Mouse (Mus musculus): Measurements from ENCODE around the gene Magi1. TPM values are rescaled to one million over a fixed set of nuclear protein-coding genes. Genes with fewer than 3 reads are reported as not detected.

The Magi1 gene
- polyA plus RNA-seq, 1 experiment, result 158 TPM

DNA sequence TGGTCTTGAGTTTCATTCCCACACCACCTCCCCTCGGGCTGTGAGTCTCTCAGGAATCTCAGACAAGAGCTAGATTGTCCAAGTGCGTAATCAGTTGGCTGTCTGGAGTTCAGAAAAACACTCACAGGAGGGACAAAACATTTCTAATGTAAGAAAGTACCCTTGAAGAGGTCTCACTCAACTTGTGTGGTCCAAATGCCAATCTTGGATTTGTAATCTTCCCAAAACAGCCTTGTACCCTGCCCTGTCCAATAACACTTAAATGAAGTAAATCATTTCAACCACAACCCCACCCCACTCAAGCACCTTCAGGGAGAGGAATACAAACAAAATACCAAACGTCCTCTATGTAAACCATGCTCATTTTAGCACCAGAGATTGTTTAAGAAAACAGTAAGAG is 82.8 kb downstream of the Magi1 start:
- H3K4me1 ChIP-seq (ENCODE audit: control insufficient read depth, insufficient read depth, low read length), result no peaks in the 10 kb centered on the region
- WGBS, result 54% methylated on average over 3 of the region's 3 CpGs
- TF ChIP-seq POLR2A (IDR thresholded peaks at IDR 0.05; ENCODE audit: insufficient read depth, low read depth, low read length), result no peak
- no peak overlapping the region for H3K4me3 ChIP-seq (ENCODE audit: insufficient read depth, low read depth, low read length)
- no peak overlapping the region for H3K27ac ChIP-seq (ENCODE audit: insufficient read depth, low read depth, low read length)

GRCm38 (mm10) chr6:94199696-94200095 is 84.0 kb downstream of the Magi1 start:
- Histone ChIP-seq H3K27ac (ENCODE audit: insufficient read depth, low read depth, low read length) (no peak overlapping the region), H3K4me3 (ENCODE audit: insufficient read depth, low read depth, low read length) (no peak overlapping the region), H3K4me1 (ENCODE audit: control insufficient read depth, insufficient read depth, low read length) (no peaks in the 10 kb centered on the region)
- WGBS, result 96% methylated on average over 2 of the region's 2 CpGs
- TF ChIP-seq POLR2A (IDR thresholded peaks at IDR 0.05; ENCODE audit: insufficient read depth, low read depth, low read length) (no peak), CTCF (IDR thresholded peaks at IDR 0.05; ENCODE audit: insufficient read depth, low read depth, low read length) (no peak)

DNA sequence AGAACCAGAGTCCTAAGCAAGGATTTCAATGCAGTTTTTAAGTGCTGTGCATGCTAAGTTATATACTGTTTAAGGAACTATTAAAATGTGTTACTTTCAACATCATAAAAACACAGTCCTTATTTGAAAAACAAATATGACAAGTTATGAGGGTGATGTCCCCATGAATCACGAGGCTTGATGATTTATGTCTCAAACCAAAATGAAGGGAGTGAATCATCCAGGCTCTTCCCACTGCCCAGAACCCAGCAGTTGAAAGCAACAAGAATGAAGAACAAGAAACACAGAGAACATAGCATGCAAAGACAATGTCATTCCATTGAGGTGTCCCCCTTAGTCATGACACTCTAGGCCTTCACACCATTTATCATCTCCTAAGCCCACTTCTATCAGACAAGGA is 85.9 kb downstream of the Magi1 start:
- no peak overlapping the region for H3K4me3 ChIP-seq (ENCODE audit: insufficient read depth, low read depth, low read length)
- no peaks in the 10 kb centered on the region for H3K4me1 ChIP-seq (ENCODE audit: control insufficient read depth, insufficient read depth, low read length)
- TF ChIP-seq POLR2A (IDR thresholded peaks at IDR 0.05; ENCODE audit: insufficient read depth, low read depth, low read length) (no peak), CTCF (IDR thresholded peaks at IDR 0.05; ENCODE audit: insufficient read depth, low read depth, low read length) (no peak)
- 93% methylated on average over 1 of the region's 1 CpGs for WGBS
- H3K27ac ChIP-seq (ENCODE audit: insufficient read depth, low read depth, low read length), result no peak overlapping the region

- TF ChIP-seq CTCF (IDR thresholded peaks at IDR 0.05; ENCODE audit: insufficient read depth, low read depth, low read length) (no peak), POLR2A (IDR thresholded peaks at IDR 0.05; ENCODE audit: insufficient read depth, low read depth, low read length) (no peak)
- Histone ChIP-seq H3K4me3 (ENCODE audit: insufficient read depth, low read depth, low read length) (no peak overlapping the region), H3K27ac (ENCODE audit: insufficient read depth, low read depth, low read length) (no peak overlapping the region), H3K4me1 (ENCODE audit: control insufficient read depth, insufficient read depth, low read length) (no peaks in the 10 kb centered on the region)
- WGBS, result 90% methylated on average over 14 of the region's 14 CpGs
Observed at GRCm38 (mm10) chr6:94195303-94195911, 88.3 kb downstream of the Magi1 start.

- Histone ChIP-seq H3K27ac (ENCODE audit: insufficient read depth, low read depth, low read length) (no peak overlapping the region), H3K4me1 (ENCODE audit: control insufficient read depth, insufficient read depth, low read length) (no peaks in the 10 kb centered on the region), H3K4me3 (ENCODE audit: insufficient read depth, low read depth, low read length) (no peak overlapping the region)
- no peak for TF ChIP-seq POLR2A (IDR thresholded peaks at IDR 0.05; ENCODE audit: insufficient read depth, low read depth, low read length)
- no peak for TF ChIP-seq CTCF (IDR thresholded peaks at IDR 0.05; ENCODE audit: insufficient read depth, low read depth, low read length)
- 84% methylated on average over 5 of the region's 5 CpGs for WGBS
Observed at GRCm38 (mm10) chr6:94190830-94191229, 92.9 kb downstream of the Magi1 start.

DNA sequence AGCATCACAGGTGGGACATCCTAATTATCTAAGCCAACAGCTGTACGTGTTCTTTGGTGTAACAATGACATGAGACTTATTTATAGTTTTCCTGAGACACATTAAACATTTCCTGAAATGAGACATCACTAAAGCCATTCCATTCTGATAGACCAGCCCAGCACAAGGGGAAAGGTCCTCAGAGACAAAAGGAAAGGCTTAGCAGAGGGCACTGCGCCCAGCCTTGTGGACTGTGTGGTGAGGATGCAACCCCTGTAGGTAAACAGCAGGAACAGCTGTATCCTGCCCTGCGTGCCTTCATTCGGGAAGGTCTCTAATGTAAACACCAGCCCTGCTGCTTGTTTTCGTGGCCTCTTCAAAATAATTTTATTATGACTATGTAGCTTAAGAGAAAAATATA is 94.3 kb downstream of the Magi1 start:
- WGBS, result 84% methylated on average over 5 of the region's 5 CpGs
- no peak overlapping the region for H3K4me3 ChIP-seq (ENCODE audit: insufficient read depth, low read depth, low read length)
- TF ChIP-seq CTCF (IDR thresholded peaks at IDR 0.05; ENCODE audit: insufficient read depth, low read depth, low read length), result no peak
- no peak for TF ChIP-seq POLR2A (IDR thresholded peaks at IDR 0.05; ENCODE audit: insufficient read depth, low read depth, low read length)
- H3K27ac ChIP-seq (ENCODE audit: insufficient read depth, low read depth, low read length), result no peak overlapping the region
- H3K4me1 ChIP-seq (ENCODE audit: control insufficient read depth, insufficient read depth, low read length), result no peaks in the 10 kb centered on the region

DNA sequence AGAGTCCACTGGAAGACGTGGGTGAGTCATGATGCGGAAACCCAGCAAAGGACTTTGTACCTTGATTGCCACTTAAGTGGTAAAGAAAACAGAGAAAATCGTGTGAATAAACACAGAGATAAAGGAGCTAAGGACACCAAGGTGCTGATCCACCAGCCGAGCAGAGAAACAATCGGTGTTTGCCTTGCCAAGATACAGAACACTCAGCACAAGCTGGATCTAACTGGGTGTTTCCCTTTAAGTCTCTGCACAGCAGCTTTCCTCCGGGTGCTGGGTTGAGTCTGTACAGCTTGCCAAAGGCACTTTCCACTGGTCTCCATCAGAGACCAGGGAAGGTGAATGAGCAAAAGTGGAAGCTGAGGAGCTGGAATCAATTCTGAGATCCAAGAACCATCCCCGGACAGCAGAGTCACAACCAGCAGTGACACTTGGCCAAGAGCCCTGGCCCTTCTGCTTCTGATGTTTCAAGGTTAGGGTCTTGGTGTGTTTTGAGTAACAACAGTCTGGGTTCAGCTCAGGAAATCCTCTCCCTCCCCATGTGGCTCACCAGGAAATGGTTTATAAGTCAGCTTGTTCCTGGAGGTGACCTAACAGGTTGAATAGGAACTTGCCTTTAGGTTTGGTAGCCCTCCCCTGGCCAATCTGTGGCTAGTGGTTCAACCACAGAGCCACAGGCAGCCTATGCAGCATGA is 96.9 kb downstream of the Magi1 start:
- WGBS, result 63% methylated on average over 7 of the region's 7 CpGs
- peaks cover 2% of the 10 kb centered on the region; the same call in 1 of the 2 replicates for H3K4me1 ChIP-seq (ENCODE audit: control insufficient read depth, insufficient read depth, low read length)
- TF ChIP-seq CTCF (IDR thresholded peaks at IDR 0.05; ENCODE audit: insufficient read depth, low read depth, low read length), result no peak
- TF ChIP-seq POLR2A (IDR thresholded peaks at IDR 0.05; ENCODE audit: insufficient read depth, low read depth, low read length), result no peak

GRCm38 (mm10) chr6:94184268-94184667 is 99.4 kb downstream of the Magi1 start:
- no peak for TF ChIP-seq CTCF (IDR thresholded peaks at IDR 0.05; ENCODE audit: insufficient read depth, low read depth, low read length)
- H3K27ac ChIP-seq (ENCODE audit: insufficient read depth, low read depth, low read length), result no peak overlapping the region
- H3K4me3 ChIP-seq (ENCODE audit: insufficient read depth, low read depth, low read length), result no peak overlapping the region
- H3K4me1 ChIP-seq (ENCODE audit: control insufficient read depth, insufficient read depth, low read length), result peaks cover 2% of the 10 kb centered on the region; the same call in 1 of the 2 replicates
- 80% methylated on average over 4 of the region's 4 CpGs for WGBS

More for the DNA sequence above, 96.9 kb downstream of the Magi1 start:
- H3K27ac ChIP-seq (ENCODE audit: insufficient read depth, low read depth, low read length), result no peak overlapping the region
- H3K4me3 ChIP-seq (ENCODE audit: insufficient read depth, low read depth, low read length), result no peak overlapping the region

- Histone ChIP-seq H3K4me1 (ENCODE audit: control insufficient read depth, insufficient read depth, low read length) (peaks cover 2% of the 10 kb centered on the region; the same call in 1 of the 2 replicates), H3K4me3 (ENCODE audit: insufficient read depth, low read depth, low read length) (no peak overlapping the region), H3K27ac (ENCODE audit: insufficient read depth, low read depth, low read length) (no peak overlapping the region)
- no peak for TF ChIP-seq POLR2A (IDR thresholded peaks at IDR 0.05; ENCODE audit: insufficient read depth, low read depth, low read length)
- TF ChIP-seq CTCF (IDR thresholded peaks at IDR 0.05; ENCODE audit: insufficient read depth, low read depth, low read length), result no peak
- 27% methylated on average over 14 of the region's 14 CpGs for WGBS
Observed at GRCm38 (mm10) chr6:94183354-94183851, 100.3 kb downstream of the Magi1 start.

Data from olfactory bulb, adult 2 months (tissue).